Mouse (Mus musculus): ENCODE data around the gene Itga3.

- no peak for TF ChIP-seq GATA1 (IDR thresholded peaks at IDR 0.05; ENCODE audit: borderline replicate concordance, low read length)
- TF ChIP-seq FLI1 (IDR thresholded peaks at IDR 0.05; ENCODE audit: low read length), result no peak
These were observed 80.5 kb downstream of the Itga3 start for GRCm38 (mm10) chr11:94996101-94996500.
